8 mouse cellular contexts compared by ENCODE assay signal in genomic region chr8:85071041-85071440, GRCm38 (mm10). TPM values are rescaled to one million over a fixed set of nuclear protein-coding genes. Genes with fewer than 3 reads are reported as not detected.
A peak's percentile ranks its signal among the peaks of the same experiment; 100 is the strongest.
DNase-seq lines count a peak whose midpoint lies in the region; ATAC-seq and TF ChIP-seq lines count a peak whose summit lies in the region.

No protein-coding gene starts in this region.

- no peak; the same call in 1 of the 2 replicates for TF ChIP-seq EP300 in liver, postnatal 0 days (IDR thresholded peaks at IDR 0.05; ENCODE audit: low read depth)

- H3K9ac ChIP-seq in hindbrain, embryonic 16.5 days (ENCODE audit: low read depth, low read length) = peak overlapping the region; percentile 86; the same call in 1 of the 2 replicates
- no peak overlapping the region for H3K9ac ChIP-seq in liver, postnatal 0 days (replicated peaks)

- H3K27me3 ChIP-seq in hindbrain, embryonic 16.5 days (replicated peaks; ENCODE audit: control insufficient read depth, insufficient read depth, low read length) = no peaks in the 10 kb centered on the region
- no peaks in the 10 kb centered on the region for H3K27me3 ChIP-seq in liver, postnatal 0 days (ENCODE audit: insufficient read depth, low read length)

- 79% methylated on average over 5 of the region's 5 CpGs for WGBS in hindbrain, embryonic 16.5 days
- WGBS in liver, postnatal 0 days (ENCODE audit: insufficient replicate concordance) = 53% methylated on average over 5 of the region's 5 CpGs

- no peak for DNase-seq in gastrocnemius, adult 2 months
- no peak for DNase-seq in gastrocnemius, postnatal 36 days
- peak; percentile 48 for DNase-seq in adipocyte (ENCODE audit: low spot score)
- DNase-seq in liver, postnatal 0 days = peak; percentile 48
- DNase-seq in cerebellum, adult 9-10 months = no peak
- no peak for DNase-seq in layer of hippocampus, adult 9-11 months
- DNase-seq in adrenal gland, postnatal 10 days = no peak

- intact Hi-C loops in gastrocnemius, adult 2 months (cut with DNase I) = loop anchor here (5.0 to 10.0 kb wide), 3 partner anchors 94 to 334 kb away; partner anchors contain the start of genes Junb, Orc6 and Vps35
- intact Hi-C loops in gastrocnemius, postnatal 36 days (cut with DNase I) = loop anchor here (10.0 kb wide), 1 partner anchor 344 kb away; no protein-coding TSS in a partner anchor

- H3K4me1 ChIP-seq in hindbrain, embryonic 16.5 days (ENCODE audit: control insufficient read depth, insufficient read depth, low read depth, low read length) = peaks cover 16% of the 10 kb centered on the region
- peaks cover 16% of the 10 kb centered on the region for H3K4me1 ChIP-seq in liver, postnatal 0 days (ENCODE audit: insufficient read depth)

- H3K4me3 ChIP-seq in gastrocnemius, adult 2 months = peak overlapping the region; percentile 94
- peak overlapping the region; percentile 90 for H3K4me3 ChIP-seq in hindbrain, embryonic 16.5 days (ENCODE audit: low read length)
- peak overlapping the region; percentile 94 for H3K4me3 ChIP-seq in liver, postnatal 0 days (ENCODE audit: low read depth, low read length)

- ATAC-seq in hindbrain, embryonic 16.5 days = no peak
- ATAC-seq in liver, postnatal 0 days = peak; percentile 67

- no peaks in the 10 kb centered on the region for H3K9me3 ChIP-seq in hindbrain, embryonic 16.5 days (ENCODE audit: control insufficient read depth, low read length)
- H3K9me3 ChIP-seq in liver, postnatal 0 days (ENCODE audit: low read length) = no peaks in the 10 kb centered on the region

- no peak for TF ChIP-seq CTCF in gastrocnemius, adult 2 months (IDR thresholded peaks at IDR 0.05)
- peak; percentile 25 for TF ChIP-seq CTCF in liver, postnatal 0 days (IDR thresholded peaks at IDR 0.05; ENCODE audit: low read depth)

- peaks cover 27% of the 10 kb centered on the region for H3K36me3 ChIP-seq in hindbrain, embryonic 16.5 days (ENCODE audit: control insufficient read depth, insufficient read depth, low read length)
- H3K36me3 ChIP-seq in liver, postnatal 0 days (replicated peaks; ENCODE audit: insufficient read depth, low read length) = peaks cover 23% of the 10 kb centered on the region

- H3K27ac ChIP-seq in gastrocnemius, adult 2 months = peak overlapping the region; percentile 96
- H3K27ac ChIP-seq in hindbrain, embryonic 16.5 days (ENCODE audit: low read depth, low read length) = peak overlapping the region; percentile 93
- H3K27ac ChIP-seq in liver, postnatal 0 days (ENCODE audit: low read depth) = peak overlapping the region; percentile 98

- peak overlapping the region; percentile 88 for H3K4me2 ChIP-seq in hindbrain, embryonic 16.5 days (ENCODE audit: low read length)
- H3K4me2 ChIP-seq in liver, postnatal 0 days (ENCODE audit: low read depth, low read length) = peak overlapping the region; percentile 78

RNA-seq across cellular contexts. Expression of gene Dhps, which starts 0.5 kb away (rescaled TPM):
- 10 to 100 TPM; 27.0 to 28.2 TPM for total RNA-seq in gastrocnemius, adult 2 months (2021)
- total RNA-seq in gastrocnemius, postnatal 36 days (2021) = 10 to 100 TPM; 18.2 to 23.6 TPM
- 112 and 119 TPM in 2 replicates for polyA plus RNA-seq in hindbrain, embryonic 16.5 days (2015; fragmentation: Nextera tagmentation; extraction: Ambion mirVana)
- 24.8 and 27.7 TPM in 2 replicates for polyA plus RNA-seq in liver, postnatal 0 days (2015; fragmentation: Nextera tagmentation; extraction: Ambion mirVana)
- total RNA-seq in adrenal gland, postnatal 10 days (2021) = 10 to 100 TPM; 35.7 to 36.5 TPM

RNA-seq across cellular contexts. Expression of gene Gm5741, which starts 3.3 kb away (rescaled TPM):
- not detected for total RNA-seq in gastrocnemius, adult 2 months (2021)
- not detected for total RNA-seq in gastrocnemius, postnatal 36 days (2021)
- 1.2 TPM in 1 of 2 replicates, not detected in the other for polyA plus RNA-seq in hindbrain, embryonic 16.5 days (2015; fragmentation: Nextera tagmentation; extraction: Ambion mirVana)
- not detected in 2 replicates for polyA plus RNA-seq in liver, postnatal 0 days (2015; fragmentation: Nextera tagmentation; extraction: Ambion mirVana)
- total RNA-seq in adrenal gland, postnatal 10 days (2021) = 1 to 10 TPM in 1 of 2 experiments, not detected in 1; 1.2 TPM

RNA-seq across cellular contexts. Expression of gene Wdr83os, which starts 9.5 kb away (rescaled TPM):
- total RNA-seq in gastrocnemius, adult 2 months (2021) = 10 to 100 TPM; 44.2 to 44.9 TPM
- total RNA-seq in gastrocnemius, postnatal 36 days (2021) = 10 to 100 TPM; 37.3 to 44.5 TPM
- 111 and 116 TPM in 2 replicates for polyA plus RNA-seq in hindbrain, embryonic 16.5 days (2015; fragmentation: Nextera tagmentation; extraction: Ambion mirVana)
- polyA plus RNA-seq in liver, postnatal 0 days (2015; fragmentation: Nextera tagmentation; extraction: Ambion mirVana) = 63.5 and 66.8 TPM in 2 replicates
- 10 to 100 TPM; 58.2 to 70.5 TPM for total RNA-seq in adrenal gland, postnatal 10 days (2021)

RNA-seq across cellular contexts. Expression of gene Wdr83, which starts 10.1 kb away (rescaled TPM):
- 10 to 100 TPM; 16.5 to 17.2 TPM for total RNA-seq in gastrocnemius, adult 2 months (2021)
- 10 to 100 TPM; 13.5 to 15.6 TPM for total RNA-seq in gastrocnemius, postnatal 36 days (2021)
- 45.5 and 50.6 TPM in 2 replicates for polyA plus RNA-seq in hindbrain, embryonic 16.5 days (2015; fragmentation: Nextera tagmentation; extraction: Ambion mirVana)
- 17.6 and 18.4 TPM in 2 replicates for polyA plus RNA-seq in liver, postnatal 0 days (2015; fragmentation: Nextera tagmentation; extraction: Ambion mirVana)
- total RNA-seq in adrenal gland, postnatal 10 days (2021) = 10 to 100 TPM; 25.7 to 29.8 TPM

RNA-seq across cellular contexts. Expression of gene Fbxw9, which starts 11.2 kb away (rescaled TPM):
- total RNA-seq in gastrocnemius, adult 2 months (2021) = 1 to 10 TPM; 1.4 to 1.5 TPM
- 1 to 10 TPM; 1.4 to 2.4 TPM for total RNA-seq in gastrocnemius, postnatal 36 days (2021)
- polyA plus RNA-seq in hindbrain, embryonic 16.5 days (2015; fragmentation: Nextera tagmentation; extraction: Ambion mirVana) = 75.8 and 83.2 TPM in 2 replicates
- 14.4 and 14.9 TPM in 2 replicates for polyA plus RNA-seq in liver, postnatal 0 days (2015; fragmentation: Nextera tagmentation; extraction: Ambion mirVana)
- 10 to 100 TPM; 22.4 to 24.9 TPM for total RNA-seq in adrenal gland, postnatal 10 days (2021)

Comparison
In these comparisons a context has a peak if more than half of its experiments do, and no peak if none do; other contexts are left out.
1. DNase-seq: peak in adipocyte (single experiment) and liver, postnatal 0 days (single experiment); none in gastrocnemius, adult 2 months (single experiment), gastrocnemius, postnatal 36 days (0 of 2), cerebellum, adult 9-10 months (single experiment), layer of hippocampus, adult 9-11 months (single experiment) and adrenal gland, postnatal 10 days (single experiment).
2. Peak in every context shown above with its lines, with median percentiles within 50 percentile points of each other: H3K27ac ChIP-seq and H3K4me3 ChIP-seq.